Mouse (Mus musculus) MEL (cell line): Measurements from ENCODE around the gene Lrrc56. TPM values are rescaled to one million over a fixed set of nuclear protein-coding genes. Genes with fewer than 3 reads are reported as not detected.

Source experiments
- DNase-seq: peaks from one replicate; pipeline ENCODE4 v3.0.0; 2011; ENCODE audit warnings: low read depth, low spot score
- H3K27ac ChIP-seq: 2 replicates; pipeline ENCODE4 v1.5.1; 2012; ENCODE audit warnings: low read depth, mild to moderate bottlenecking, control low read depth, low read length, moderate library complexity; ENCODE audit not compliant: control insufficient read depth
- H3K27me3 ChIP-seq, 2 experiments: fragments of 150-350 bp in 1 of 2; sonication (generic) in 1 of 2; 2 replicates each; pipeline ENCODE4 v1.6.1; 2012; ENCODE audit warnings: low read length in 2 of 2, mild to moderate bottlenecking in 2 of 2, improper control_type of control experiment in 1 of 2, moderate library complexity in 1 of 2; ENCODE audit not compliant: insufficient read depth in 2 of 2, control insufficient read depth in 1 of 2
- H3K36me3 ChIP-seq, 2 experiments: 2 replicates each; pipeline ENCODE4 v1.6.1; 2012 to 2014; ENCODE audit warnings: low read length in 2 of 2, improper control_type of control experiment in 1 of 2, inconsistent platforms in 1 of 2, mild to moderate bottlenecking in 1 of 2; ENCODE audit not compliant: insufficient read depth in 2 of 2, control insufficient read depth in 1 of 2
- H3K4me1 ChIP-seq, 2 experiments: fragments of 150-350 bp in 1 of 2; sonication (generic) in 1 of 2; 2 replicates each; pipeline ENCODE4 v1.6.1; 2012; ENCODE audit warnings: low read length in 2 of 2, improper control_type of control experiment in 1 of 2, mild to moderate bottlenecking in 1 of 2; ENCODE audit not compliant: insufficient read depth in 2 of 2, control insufficient read depth in 1 of 2
- H3K4me3 ChIP-seq, 2 experiments: fragments of 150-350 bp in 1 of 2; sonication (generic) in 1 of 2; 2 replicates each; pipeline ENCODE4 v1.5.1; 2012; ENCODE audit warnings: low read depth in 2 of 2, low read length in 2 of 2, mild to moderate bottlenecking in 2 of 2, moderate library complexity in 2 of 2, control low read depth in 1 of 2, improper control_type of control experiment in 1 of 2; ENCODE audit not compliant: control insufficient read depth in 1 of 2, insufficient read depth in 1 of 2
- H3K79me2 ChIP-seq: 2 replicates; pipeline ENCODE4 v1.6.1; 2012; ENCODE audit warnings: mild to moderate bottlenecking, low read length, moderate library complexity; ENCODE audit not compliant: control insufficient read depth, poor library complexity, insufficient read depth
- H3K9ac ChIP-seq: 2 replicates; pipeline ENCODE4 v1.6.1; 2012; ENCODE audit warnings: low read depth, mild to moderate bottlenecking, control low read depth, low read length, moderate library complexity; ENCODE audit not compliant: control insufficient read depth, poor library complexity, severe bottlenecking
- H3K9me3 ChIP-seq: fragments of 150-350 bp; sonication (generic); replicated peaks from 2 replicates; pipeline ENCODE4 v1.6.1; 2012; ENCODE audit warnings: mild to moderate bottlenecking, low read length, improper control_type of control experiment, moderate library complexity; ENCODE audit not compliant: insufficient read depth
- BHLHE40 ChIP-seq: IDR thresholded peaks from 2 replicates; pipeline ENCODE4 v1.6.1; 2012; ENCODE audit warnings: low read depth, mild to moderate bottlenecking, inconsistent platforms, low read length, improper control_type of control experiment, borderline replicate concordance
- CHD1 ChIP-seq: IDR thresholded peaks from 2 replicates; pipeline ENCODE4 v1.6.1; 2012; ENCODE audit warnings: low read depth, mild to moderate bottlenecking, inconsistent platforms, low read length, improper control_type of control experiment
- CHD2 ChIP-seq: IDR thresholded peaks from 2 replicates; pipeline ENCODE4 v1.6.1; 2011; ENCODE audit warnings: low read length, improper control_type of control experiment
- ELF1 ChIP-seq: IDR thresholded peaks from 2 replicates; pipeline ENCODE4 v1.6.1; 2014; ENCODE audit warnings: low read depth, mild to moderate bottlenecking, inconsistent platforms, low read length, improper control_type of control experiment, moderate library complexity
- ETS1 ChIP-seq: IDR thresholded peaks from 2 replicates; pipeline ENCODE4 v1.6.1; 2012; ENCODE audit warnings: low read depth, mild to moderate bottlenecking, inconsistent platforms, low read length, improper control_type of control experiment, moderate library complexity
- GATA1 ChIP-seq: IDR thresholded peaks from 2 replicates; pipeline ENCODE4 v1.6.1; 2011; ENCODE audit warnings: low read depth, low read length, improper control_type of control experiment
- HCFC1 ChIP-seq: IDR thresholded peaks from 2 replicates; pipeline ENCODE4 v1.6.1; 2012; ENCODE audit warnings: low read depth, mild to moderate bottlenecking, inconsistent platforms, low read length, improper control_type of control experiment, moderate library complexity
- JUND ChIP-seq: IDR thresholded peaks from 2 replicates; pipeline ENCODE4 v1.6.1; 2011; ENCODE audit warnings: low read depth, mild to moderate bottlenecking, improper control_type of control experiment, low read length
- MAFK ChIP-seq: IDR thresholded peaks from 2 replicates; pipeline ENCODE4 v1.6.1; 2011; ENCODE audit warnings: low read depth, mild to moderate bottlenecking, low read length, improper control_type of control experiment, borderline replicate concordance
- MAX ChIP-seq: IDR thresholded peaks from 2 replicates; pipeline ENCODE4 v1.6.1; 2011; ENCODE audit warnings: low read length, improper control_type of control experiment
- MAZ ChIP-seq: IDR thresholded peaks from 2 replicates; pipeline ENCODE4 v1.6.1; 2012; ENCODE audit warnings: low read depth, mild to moderate bottlenecking, inconsistent platforms, low read length, improper control_type of control experiment
- MEF2A ChIP-seq: IDR thresholded peaks from 2 replicates; pipeline ENCODE4 v1.6.1; 2014; ENCODE audit warnings: low read depth, mild to moderate bottlenecking, inconsistent platforms, low read length, improper control_type of control experiment; ENCODE audit not compliant: poor library complexity, insufficient replicate concordance, severe bottlenecking; ENCODE audit errors: extremely low read depth
- MXI1 ChIP-seq: IDR thresholded peaks from 2 replicates; pipeline ENCODE4 v1.6.1; 2011; ENCODE audit warnings: mild to moderate bottlenecking, low read depth, low read length, improper control_type of control experiment
- MYB ChIP-seq: IDR thresholded peaks from 2 replicates; pipeline ENCODE4 v1.6.1; 2011; ENCODE audit warnings: mild to moderate bottlenecking, low read depth, low read length, improper control_type of control experiment
- MYC ChIP-seq: IDR thresholded peaks from 2 replicates; pipeline ENCODE4 v1.6.1; 2011; ENCODE audit warnings: low read depth, mild to moderate bottlenecking, low read length, improper control_type of control experiment, moderate library complexity
- NELFE ChIP-seq: IDR thresholded peaks from 2 replicates; pipeline ENCODE4 v1.6.1; 2011; ENCODE audit warnings: low read depth, low read length, improper control_type of control experiment
- NRF1 ChIP-seq: IDR thresholded peaks from 2 replicates; pipeline ENCODE4 v1.6.1; 2014; ENCODE audit warnings: low read depth, mild to moderate bottlenecking, inconsistent platforms, low read length, improper control_type of control experiment, moderate library complexity; ENCODE audit not compliant: poor library complexity, insufficient read depth, severe bottlenecking
- POLR2A ChIP-seq, 2 experiments: IDR thresholded peaks; 2 replicates each; pipeline ENCODE4 v1.6.1; 2011 to 2012; ENCODE audit warnings: low read length in 2 of 2, mild to moderate bottlenecking in 2 of 2, control low read depth in 1 of 2, improper control_type of control experiment in 1 of 2, low read depth in 1 of 2, moderate library complexity in 1 of 2; ENCODE audit not compliant: control insufficient read depth in 1 of 2, insufficient read depth in 1 of 2, poor library complexity in 1 of 2
- POLR2AphosphoS2 ChIP-seq: IDR thresholded peaks from 2 replicates; pipeline ENCODE4 v1.6.1; 2011; ENCODE audit warnings: low read length, improper control_type of control experiment
- RCOR1 ChIP-seq: IDR thresholded peaks from 2 replicates; pipeline ENCODE4 v1.6.1; 2012; ENCODE audit warnings: low read depth, mild to moderate bottlenecking, inconsistent platforms, low read length, improper control_type of control experiment
- SIN3A ChIP-seq: IDR thresholded peaks from 2 replicates; pipeline ENCODE4 v1.6.1; 2012; ENCODE audit warnings: low read length, improper control_type of control experiment, inconsistent platforms
- SMC3 ChIP-seq: IDR thresholded peaks from 2 replicates; pipeline ENCODE4 v1.6.1; 2011; ENCODE audit warnings: low read depth, low read length, improper control_type of control experiment
- TAL1 ChIP-seq: IDR thresholded peaks from 2 replicates; pipeline ENCODE4 v1.6.1; 2012; ENCODE audit warnings: mild to moderate bottlenecking, inconsistent platforms, low read length, moderate library complexity, mixed read lengths
- TBP ChIP-seq: IDR thresholded peaks from 2 replicates; pipeline ENCODE4 v1.8.0; 2011; ENCODE audit warnings: low read depth, low read length, improper control_type of control experiment
- TCF12 ChIP-seq: IDR thresholded peaks from 2 replicates; pipeline ENCODE4 v1.6.1; 2014; ENCODE audit warnings: low read depth, mild to moderate bottlenecking, inconsistent platforms, low read length, improper control_type of control experiment, moderate library complexity
- UBTF ChIP-seq: IDR thresholded peaks from 2 replicates; pipeline ENCODE4 v1.6.1; 2012; ENCODE audit warnings: low read depth, mild to moderate bottlenecking, inconsistent platforms, low read length, improper control_type of control experiment, moderate library complexity, borderline replicate concordance; ENCODE audit not compliant: insufficient read depth
- ZC3H11A ChIP-seq: IDR thresholded peaks from 2 replicates; pipeline ENCODE4 v1.6.1; 2012; ENCODE audit warnings: low read depth, mild to moderate bottlenecking, inconsistent platforms, low read length, improper control_type of control experiment
- ZKSCAN1 ChIP-seq: IDR thresholded peaks from 2 replicates; pipeline ENCODE4 v1.6.1; 2012; ENCODE audit warnings: low read depth, mild to moderate bottlenecking, inconsistent platforms, low read length, improper control_type of control experiment, moderate library complexity
- ZMIZ1 ChIP-seq: IDR thresholded peaks from 2 replicates; pipeline ENCODE4 v1.6.1; 2012; ENCODE audit warnings: low read depth, mild to moderate bottlenecking, inconsistent platforms, low read length, improper control_type of control experiment, moderate library complexity
- ZNF384 ChIP-seq: IDR thresholded peaks from 2 replicates; pipeline ENCODE4 v1.6.1; 2012; ENCODE audit warnings: low read depth, mild to moderate bottlenecking, inconsistent platforms, low read length, improper control_type of control experiment
- polyA plus RNA-seq, 2 experiments: library from polyadenylated mRNA; stranded (reverse) in 1 of 2; unstranded in 1 of 2; fragments of >175 nt in 1 of 2; fragments of >200 nt in 1 of 2; gene quantifications; 2 replicates each; pipeline versions ENCODE4 v1.2.1 to v1.2.4; 2012; ENCODE audit warnings: low replicate concordance in 2 of 2, low read depth in 1 of 2; ENCODE audit not compliant: insufficient read length in 2 of 2, insufficient read depth in 1 of 2, missing spikeins in 1 of 2
- total RNA-seq: library from RNA; depleted of rRNA; stranded (reverse); fragments of 300-350 nt; gene quantifications from 2 replicates; pipeline ENCODE4 v1.2.3, GENCODE M21; 2012

The Lrrc56 gene
- total and polyA plus RNA-seq, 3 experiments, result 1.6 to 5.5 TPM; not detected in 1

DNA sequence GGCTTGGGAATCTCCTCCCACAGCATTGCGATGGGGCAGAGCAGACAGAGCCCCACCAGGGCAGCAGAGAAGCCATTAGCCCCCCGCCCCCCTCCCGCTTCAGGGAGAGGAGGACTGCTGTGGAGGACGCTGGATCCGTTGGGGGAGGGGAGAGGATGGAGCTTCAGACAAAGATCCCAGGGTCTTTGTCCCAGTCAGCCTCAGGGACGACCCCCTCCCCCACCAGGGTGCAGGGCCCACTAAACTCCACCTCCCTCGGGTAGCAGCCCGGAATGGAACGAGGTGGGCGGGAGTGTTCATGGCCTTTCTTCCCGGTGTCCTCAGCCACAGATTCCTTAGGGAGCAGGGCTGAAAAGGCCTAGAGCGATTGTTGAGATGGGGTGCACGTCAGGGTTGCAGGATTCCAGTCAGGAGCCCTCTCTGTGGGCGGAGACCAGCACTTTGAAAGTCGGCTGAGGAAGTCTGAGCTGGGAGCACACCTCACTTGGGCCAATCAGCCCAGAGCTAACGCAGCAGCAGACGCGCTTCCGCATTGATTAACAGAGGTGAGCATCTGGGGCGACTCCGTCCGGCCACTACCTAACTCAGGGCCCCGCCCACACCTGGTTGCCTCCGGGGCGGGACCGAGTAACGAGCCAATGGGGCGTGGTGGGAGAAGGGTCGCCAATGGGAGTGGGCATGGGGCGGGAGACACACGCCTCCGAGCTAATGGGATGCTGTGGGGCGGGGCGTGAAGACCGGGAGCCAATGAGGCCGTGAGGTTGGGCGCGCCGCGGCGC is 21.3 kb downstream of the Lrrc56 start, which contains the start of gene Rassf7 (continued):
- TF ChIP-seq GATA1, result no peak
- peak; percentile 80 for TF ChIP-seq ELF1
- no peak for TF ChIP-seq CHD1
- TF ChIP-seq, all 39 proteins: peak for 10

GRCm38 (mm10) chr7:141215880-141216733 is 22.1 kb downstream of the Lrrc56 start:
- Histone ChIP-seq H3K4me3 (peak overlapping the region; percentile 83 to 84), H3K27me3 (no peaks in the 10 kb centered on the region), H3K9ac (peak overlapping the region; percentile 78), H3K36me3 (no peaks in the 10 kb centered on the region; a peak in 1 of 4 replicates), H3K27ac (0 out of 2 replicates have a peak overlapping the region, but pooled peaks have one; percentile 22), H3K9me3 (no peaks in the 10 kb centered on the region)
- no peak for DNase-seq
- no peak for TF ChIP-seq MEF2A
- TF ChIP-seq MAX, result no peak; the same call in none of the 2 replicates
- no peak for TF ChIP-seq MYB
- TF ChIP-seq SMC3, result no peak
- no peak for TF ChIP-seq ZKSCAN1
- TF ChIP-seq MAZ, result 0 out of 2 replicates have a peak, but pooled peaks have one; percentile 46
- no peak for TF ChIP-seq TBP
- no peak for TF ChIP-seq TAL1
- no peak for TF ChIP-seq CHD1
- no peak for TF ChIP-seq MAFK
- TF ChIP-seq ZNF384, result no peak
- TF ChIP-seq BHLHE40, result no peak
- peak; percentile 31; the same call in 1 of the 2 replicates for TF ChIP-seq SIN3A
- TF ChIP-seq NELFE, result peak; percentile 46; the same call in 1 of the 2 replicates
- TF ChIP-seq CHD2, result no peak
- no peak; the same call in 1 of the 2 replicates for TF ChIP-seq POLR2AphosphoS2
- TF ChIP-seq MXI1, result 0 out of 2 replicates have a peak, but pooled peaks have one; percentile 26
- TF ChIP-seq UBTF, result no peak
- no peak for TF ChIP-seq JUND
- no peak; the same call in none of the 2 replicates for TF ChIP-seq HCFC1
- no peak for TF ChIP-seq ZMIZ1
- TF ChIP-seq ZC3H11A, result no peak
- peak in 1 of 2 experiments; percentile 73; a peak in 2 of 4 replicates for TF ChIP-seq POLR2A (IDR thresholded peaks at IDR 0.05; ENCODE audit: control insufficient read depth in 1 of 2, insufficient read depth in 1 of 2, low read depth in 1 of 2, low read length in 2 of 2, poor library complexity in 1 of 2)
- no peak for TF ChIP-seq GATA1
- no peak for TF ChIP-seq MYC
- no peak for TF ChIP-seq RCOR1
- 0 out of 2 replicates have a peak, but pooled peaks have one; percentile 2 for TF ChIP-seq NRF1
- no peak; the same call in 1 of the 2 replicates for TF ChIP-seq TCF12
- no peak for TF ChIP-seq ETS1
- TF ChIP-seq, all 39 proteins: peak for 6
- H3K4me1 ChIP-seq, result peaks cover 0 to 10% of the 10 kb centered on the region in 2 experiments; a peak in 3 of 4 replicates
- H3K79me2 ChIP-seq, result no peaks in the 10 kb centered on the region; the same call in 1 of the 2 replicates
